ENCODE assay signal across 8 mouse cellular contexts in the genomic region with DNA sequence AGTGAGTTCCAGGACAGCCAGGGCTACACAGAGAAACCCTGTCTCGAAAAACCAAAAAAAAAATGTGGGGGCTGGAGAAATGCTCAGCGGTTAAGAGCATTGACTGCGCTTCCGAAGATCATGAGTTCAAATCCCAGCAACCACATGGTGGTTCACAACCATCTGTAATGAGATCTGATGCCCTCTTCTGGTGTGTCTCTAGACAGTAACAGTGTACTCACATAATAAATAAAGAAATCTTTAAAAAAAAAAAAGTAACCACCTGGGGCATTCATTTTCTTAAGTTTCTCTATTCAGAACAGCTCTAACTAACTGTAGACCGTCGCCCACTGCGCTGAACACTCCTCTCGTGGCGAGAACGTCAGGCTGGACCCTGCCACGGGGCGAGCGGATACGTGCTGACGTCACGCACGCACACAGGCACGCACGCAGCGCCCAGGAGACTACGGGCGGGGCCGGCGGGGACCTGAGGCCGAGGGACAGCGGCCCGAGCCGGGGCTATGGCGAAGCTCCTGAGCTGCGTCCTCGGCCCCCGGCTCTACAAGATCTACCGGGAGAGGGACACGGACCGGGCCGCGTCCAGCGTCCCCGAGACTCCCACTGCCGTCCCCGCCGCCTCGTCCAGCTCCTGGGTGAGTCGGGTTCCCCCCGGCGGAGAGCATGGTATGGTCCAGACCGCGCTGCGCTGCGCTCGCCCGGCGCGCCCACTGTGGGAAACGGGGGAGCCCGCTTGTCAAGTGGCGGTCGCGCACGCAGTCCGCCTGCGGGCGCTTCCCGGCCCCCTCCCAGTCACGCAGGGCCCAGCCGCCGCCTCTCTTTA. TPM values are rescaled to one million over a fixed set of nuclear protein-coding genes. Genes with fewer than 3 reads are reported as not detected.
A peak's percentile ranks its signal among the peaks of the same experiment; 100 is the strongest.
DNase-seq lines count a peak whose midpoint lies in the region; ATAC-seq and TF ChIP-seq lines count a peak whose summit lies in the region.

A gene (plus strand): TSS at position 439 of the 820 bp plus-strand sequence.

- peak; percentile 81 for DNase-seq in ES-E14 (ENCODE audit: low read depth, low spot score)
- peak; percentile 96 for DNase-seq in cerebellum, adult 11-12 months
- peak; percentile 90 to 98 for DNase-seq in heart, postnatal 36 days
- DNase-seq in layer of hippocampus, adult 2 months (ENCODE audit: low spot score in 2 of 2) = peak; percentile 93
- DNase-seq in lung, embryonic 14.5 days = peak; percentile 98
- peak; percentile 93 for DNase-seq in thymus, adult 2 months

- peak within 1 kb of the TSS; percentile 74 to 85 for H3K4me3 ChIP-seq in ES-E14 (ENCODE audit: insufficient read depth in 1 of 2, low read depth in 1 of 2, low read length in 2 of 2, poor library complexity in 1 of 2, severe bottlenecking in 1 of 2)
- peak within 1 kb of the TSS; percentile 67 for H3K4me3 ChIP-seq in forebrain, embryonic 16.5 days (replicated peaks; ENCODE audit: low read length)
- H3K4me3 ChIP-seq in layer of hippocampus, adult 2 months = peak within 1 kb of the TSS; percentile 82
- H3K4me3 ChIP-seq in lung, embryonic 14.5 days (ENCODE audit: low read depth, low read length) = peak within 1 kb of the TSS; percentile 63
- peak within 1 kb of the TSS; percentile 78 for H3K4me3 ChIP-seq in olfactory bulb, adult 2 months (ENCODE audit: insufficient read depth, low read depth, low read length)
- peak within 1 kb of the TSS; percentile 69 for H3K4me3 ChIP-seq in thymus, adult 2 months (ENCODE audit: control insufficient read depth, insufficient read depth, low read length)

- TF ChIP-seq CTCF in layer of hippocampus, adult 2 months (conservative IDR thresholded peaks at IDR 0.05) = peak; percentile 61
- peak; percentile 5; the same call in 1 of the 2 replicates for TF ChIP-seq CTCF in lung, embryonic 14.5 days (IDR thresholded peaks at IDR 0.05; ENCODE audit: low read depth)
- no peak for TF ChIP-seq CTCF in olfactory bulb, adult 2 months (IDR thresholded peaks at IDR 0.05; ENCODE audit: insufficient read depth, low read depth, low read length)
- TF ChIP-seq CTCF in thymus, adult 2 months (IDR thresholded peaks at IDR 0.05; ENCODE audit: borderline replicate concordance, control insufficient read depth, extremely low read depth, insufficient read depth, low read length, poor library complexity) = no peak

- peak within 1 kb of the TSS; percentile 66 for H3K4me2 ChIP-seq in forebrain, embryonic 16.5 days (ENCODE audit: low read length)
- peak within 1 kb of the TSS; percentile 63 for H3K4me2 ChIP-seq in lung, embryonic 14.5 days

- H3K36me3 ChIP-seq in ES-E14 (ENCODE audit: control insufficient read depth, insufficient read depth, low read length, poor library complexity, severe bottlenecking) = peaks cover 4% of the 10 kb centered on the region; the same call in 1 of the 2 replicates
- peaks cover 7% of the 10 kb centered on the region; the same call in 1 of the 2 replicates for H3K36me3 ChIP-seq in forebrain, embryonic 16.5 days (ENCODE audit: control insufficient read depth, insufficient read depth)
- peaks cover 23% of the 10 kb centered on the region for H3K36me3 ChIP-seq in lung, embryonic 14.5 days (ENCODE audit: insufficient read depth)
- H3K36me3 ChIP-seq in thymus, adult 2 months (ENCODE audit: control insufficient read depth, insufficient read depth, low read length) = peaks cover 8% of the 10 kb centered on the region

- WGBS in forebrain, embryonic 16.5 days = 3% methylated on average over 63 of the region's 67 CpGs
- 3% methylated on average over 67 of the region's 67 CpGs for WGBS in lung, embryonic 14.5 days
- WGBS in olfactory bulb, adult 2 months = 2% methylated on average over 67 of the region's 67 CpGs
- WGBS in thymus, adult 2 months = 2% methylated on average over 58 of the region's 67 CpGs

- peak within 1 kb of the TSS; percentile 97 for H3K9ac ChIP-seq in ES-E14 (ENCODE audit: insufficient read depth, low read depth, low read length, poor library complexity, severe bottlenecking)
- peak within 1 kb of the TSS; percentile 92 for H3K9ac ChIP-seq in forebrain, embryonic 16.5 days (replicated peaks; ENCODE audit: low read depth, low read length)
- peak within 1 kb of the TSS; percentile 84 for H3K9ac ChIP-seq in lung, embryonic 14.5 days

- peak; percentile 98 for ATAC-seq in forebrain, embryonic 16.5 days
- ATAC-seq in lung, embryonic 14.5 days (ENCODE audit: insufficient read depth) = peak; percentile 99

- intact Hi-C loops in heart, postnatal 36 days (cut with DNase I) = loop anchor here (2.0 kb wide), 1 partner anchor 68 kb away; no protein-coding TSS in a partner anchor

- TF ChIP-seq POLR2A in olfactory bulb, adult 2 months (IDR thresholded peaks at IDR 0.05; ENCODE audit: insufficient read depth, low read depth, low read length) = peak; percentile 93
- peak; percentile 29; the same call in 1 of the 2 replicates for TF ChIP-seq POLR2A in thymus, adult 2 months (IDR thresholded peaks at IDR 0.05; ENCODE audit: control insufficient read depth, extremely low read depth, insufficient read depth, low read length, poor library complexity)

- H3K27me3 ChIP-seq in forebrain, embryonic 16.5 days (replicated peaks; ENCODE audit: control insufficient read depth, insufficient read depth, low read length) = no peaks in the 10 kb centered on the region
- no peaks in the 10 kb centered on the region for H3K27me3 ChIP-seq in lung, embryonic 14.5 days (ENCODE audit: insufficient read depth, low read length)
- no peaks in the 10 kb centered on the region; the same call in 1 of the 2 replicates for H3K27me3 ChIP-seq in thymus, adult 2 months (ENCODE audit: control insufficient read depth, insufficient read depth, low read length)

- peaks cover 0 to 2% of the 10 kb centered on the region in 2 experiments; a peak in 1 of 4 replicates for H3K4me1 ChIP-seq in ES-E14 (ENCODE audit: control insufficient read depth in 2 of 2, insufficient read depth in 2 of 2, low read length in 2 of 2, poor library complexity in 1 of 2)
- H3K4me1 ChIP-seq in forebrain, embryonic 16.5 days (replicated peaks; ENCODE audit: control insufficient read depth, insufficient read depth, low read length) = peaks cover 13% of the 10 kb centered on the region
- H3K4me1 ChIP-seq in lung, embryonic 14.5 days (ENCODE audit: insufficient read depth) = peaks cover 7% of the 10 kb centered on the region
- peaks cover 12% of the 10 kb centered on the region for H3K4me1 ChIP-seq in olfactory bulb, adult 2 months (ENCODE audit: control insufficient read depth, insufficient read depth, low read length)
- H3K4me1 ChIP-seq in thymus, adult 2 months (replicated peaks; ENCODE audit: control insufficient read depth, insufficient read depth, low read length) = peaks cover 9% of the 10 kb centered on the region

- no peaks in the 10 kb centered on the region for H3K9me3 ChIP-seq in ES-E14 (ENCODE audit: control insufficient read depth, insufficient read depth, low read depth, low read length)
- no peaks in the 10 kb centered on the region for H3K9me3 ChIP-seq in forebrain, embryonic 16.5 days (ENCODE audit: control insufficient read depth, low read length)
- no peaks in the 10 kb centered on the region for H3K9me3 ChIP-seq in lung, embryonic 14.5 days (ENCODE audit: low read depth, low read length)

- in situ Hi-C loops in ES-E14 (cut with MboI; ENCODE audit: low sequenced_read_pairs in 2 of 2, unreplicated experiment in 2 of 2) = no loop called here

- H3K27ac ChIP-seq in ES-E14 (ENCODE audit: insufficient read depth, low read depth, low read length, poor library complexity, severe bottlenecking) = peak within 1 kb of the TSS; percentile 74; the same call in 1 of the 2 replicates
- peak within 1 kb of the TSS; percentile 98 for H3K27ac ChIP-seq in forebrain, embryonic 16.5 days (ENCODE audit: low read length)
- H3K27ac ChIP-seq in layer of hippocampus, adult 2 months = peak within 1 kb of the TSS; percentile 100
- peak within 1 kb of the TSS; percentile 96 for H3K27ac ChIP-seq in lung, embryonic 14.5 days (ENCODE audit: low read depth)
- H3K27ac ChIP-seq in olfactory bulb, adult 2 months (ENCODE audit: insufficient read depth, low read depth, low read length) = peak within 1 kb of the TSS; percentile 99
- H3K27ac ChIP-seq in thymus, adult 2 months (ENCODE audit: control insufficient read depth, insufficient read depth, low read length) = no peak within 1 kb of the TSS

TF ChIP-seq in ES-E14, 5 proteins besides CTCF, POLR2A, EP300 and RAD21:
- TF ChIP-seq CHD2 (IDR thresholded peaks at IDR 0.05; ENCODE audit: low read depth, low read length) = no peak
- no peak for TF ChIP-seq HCFC1 (IDR thresholded peaks at IDR 0.05; ENCODE audit: borderline replicate concordance, insufficient read depth, low read length)
- 0 out of 2 replicates have a peak, but pooled peaks have one; percentile 43 for TF ChIP-seq ZNF384 (IDR thresholded peaks at IDR 0.05; ENCODE audit: low read depth, low read length)
- no peak for TF ChIP-seq MAFK (IDR thresholded peaks at IDR 0.05; ENCODE audit: insufficient read depth, low read depth, low read length)
- TF ChIP-seq ZC3H11A (IDR thresholded peaks at IDR 0.05; ENCODE audit: borderline replicate concordance, low read depth, low read length) = no peak

RNA-seq across cellular contexts. Expression of the gene that starts here (rescaled TPM):
- total RNA-seq in ES-E14 (2012; rRNA removed) = 30.7 and 40.4 TPM in 2 replicates
- polyA plus RNA-seq in forebrain, embryonic 16.5 days (2015; fragmentation: Nextera tagmentation; extraction: Ambion mirVana) = 93.1 and 109 TPM in 2 replicates
- 10 to 100 TPM; 54.6 to 61.1 TPM for total RNA-seq in heart, postnatal 36 days (2021)
- 100 to 1,000 TPM; 110 to 113 TPM for total RNA-seq in layer of hippocampus, adult 2 months (2021)
- 79.7 and 80.9 TPM in 2 replicates for polyA plus RNA-seq in lung, embryonic 14.5 days (2014; fragmentation: Nextera tagmentation; extraction: Ambion mirVana)
- polyA plus RNA-seq in olfactory bulb, adult 2 months (2012; ENCODE audit: insufficient read depth, insufficient read length, low replicate concordance, missing spikeins) = not detected in 2 replicates
- 191 and 202 TPM in 2 replicates for polyA plus RNA-seq in thymus, adult 2 months (2012; rRNA removed)

Comparison
In these comparisons a context has a peak if more than half of its experiments do, and no peak if none do; other contexts are left out.
1. CTCF ChIP-seq: peak in layer of hippocampus, adult 2 months (single experiment) and lung, embryonic 14.5 days (single experiment); none in olfactory bulb, adult 2 months (single experiment) and thymus, adult 2 months (single experiment).
2. Peak in every context shown above with its lines, with median percentiles within 50 percentile points of each other: DNase-seq, H3K4me3 ChIP-seq and H3K9ac ChIP-seq.